32 mouse cellular contexts compared by ENCODE assay signal in genomic region chr19:57172321-57172720, GRCm38 (mm10).
"Had no signal": no experiment of that assay in that cellular context is flagged by ENCODE, and none has a peak within 500 bp of the region (broad histone marks: within the 10 kb centered on the region; RNA-seq: fewer than 3 reads in every experiment).

No protein-coding gene starts in this region.

- H3K4me1 ChIP-seq: liver, embryonic 12.5 days; liver, embryonic 15.5 days; megakaryocyte, embryonic 14.5 days; midbrain, embryonic 12.5 days; midbrain, embryonic 13.5 days; midbrain, embryonic 15.5 days; neural tube, embryonic 12.5 days had no signal

- H3K4me3 ChIP-seq: limb, embryonic 10.5 days; limb, embryonic 12.5 days; limb, embryonic 13.5 days; limb, embryonic 15.5 days; liver, embryonic 12.5 days; liver, embryonic 13.5 days; liver, embryonic 15.5 days; lung, embryonic 15.5 days; megakaryocyte, embryonic 14.5 days; midbrain, embryonic 10.5 days; midbrain, embryonic 12.5 days; midbrain, embryonic 13.5 days; midbrain, embryonic 15.5 days; myocyte; neural tube, embryonic 12.5 days had no signal

- H3K36me3 ChIP-seq: limb, embryonic 10.5 days; limb, embryonic 12.5 days; limb, embryonic 13.5 days; limb, embryonic 15.5 days; liver, embryonic 12.5 days; liver, embryonic 15.5 days; lung, embryonic 15.5 days; midbrain, embryonic 10.5 days; midbrain, embryonic 12.5 days; midbrain, embryonic 13.5 days; neural tube, embryonic 12.5 days had no signal

- H3K9me3 ChIP-seq: limb, embryonic 10.5 days; limb, embryonic 12.5 days; limb, embryonic 13.5 days; limb, embryonic 15.5 days; liver, embryonic 12.5 days; liver, embryonic 13.5 days; liver, embryonic 15.5 days; lung, embryonic 15.5 days; megakaryocyte, embryonic 14.5 days; midbrain, embryonic 10.5 days; midbrain, embryonic 12.5 days; midbrain, embryonic 13.5 days; midbrain, embryonic 15.5 days; neural tube, embryonic 12.5 days had no signal

- H3K27ac ChIP-seq: limb, embryonic 10.5 days; limb, embryonic 12.5 days; limb, embryonic 13.5 days; limb, embryonic 15.5 days; liver, embryonic 12.5 days; liver, embryonic 13.5 days; liver, embryonic 14.5 days; liver, embryonic 15.5 days; lung, embryonic 15.5 days; macrophage; midbrain, embryonic 10.5 days; midbrain, embryonic 12.5 days; midbrain, embryonic 13.5 days; midbrain, embryonic 15.5 days; neural tube, embryonic 12.5 days had no signal

- H3K4me2 ChIP-seq: limb, embryonic 12.5 days; limb, embryonic 13.5 days; limb, embryonic 15.5 days; liver, embryonic 11.5 days; liver, embryonic 12.5 days; liver, embryonic 13.5 days; liver, embryonic 15.5 days; lung, embryonic 14.5 days; lung, embryonic 15.5 days; midbrain, embryonic 11.5 days; midbrain, embryonic 12.5 days; midbrain, embryonic 13.5 days; midbrain, embryonic 15.5 days; neural tube, embryonic 12.5 days had no signal

- H3K9ac ChIP-seq: limb, embryonic 12.5 days; limb, embryonic 13.5 days; limb, embryonic 15.5 days; liver, embryonic 12.5 days; liver, embryonic 13.5 days; liver, embryonic 14.5 days; liver, embryonic 15.5 days; liver, postnatal 0 days; lung, embryonic 14.5 days; lung, embryonic 15.5 days; midbrain, embryonic 12.5 days; midbrain, embryonic 13.5 days; midbrain, embryonic 15.5 days; neural tube, embryonic 12.5 days had no signal

- H3K27me3 ChIP-seq: limb, embryonic 15.5 days; liver, embryonic 12.5 days; liver, embryonic 13.5 days; liver, embryonic 15.5 days; lung, embryonic 15.5 days; midbrain, embryonic 13.5 days; midbrain, embryonic 15.5 days; neural tube, embryonic 12.5 days had no signal

- DNase-seq: left cerebral cortex, postnatal 4 days; liver; liver, embryonic 13.5 days; liver, postnatal 0 days; lung, adult 18-20 months; lung, adult 2 months; lung, embryonic 14.5 days; lung, postnatal 10 days; lung, postnatal 14 days; lung, postnatal 36 days; lung, postnatal 4 days; midbrain, embryonic 14.5 days had no signal

- ATAC-seq: liver, embryonic 12.5 days; liver, postnatal 0 days; lung, postnatal 0 days; midbrain, embryonic 13.5 days; midbrain, embryonic 15.5 days; midbrain, embryonic 16.5 days had no signal
